Mouse (Mus musculus) intestine, embryonic 14.5 days (tissue): ENCODE data around the gene Rpl36al. TPM values are rescaled to one million over a fixed set of nuclear protein-coding genes. Genes with fewer than 3 reads are reported as not detected.

Experiments used
- ATAC-seq: fragments of 200-750 bp; cut with Nextera tagmentation; replicated peaks from 2 replicates; pipeline ENCODE4 v1.8.0; 2017; ENCODE audit warnings: low read depth, moderate number of reproducible peaks, moderate TSS enrichment, moderate library complexity; ENCODE audit not compliant: low FRiP score, low TSS enrichment
- DNase-seq: peaks from one replicate; pipeline ENCODE4 v3.0.0-alpha.2; 2018; ENCODE audit warnings: low spot score
- H3K27ac ChIP-seq: fragments of 300-500 bp; sonication (generic); 2 replicates; pipeline ENCODE4 v1.5.1; 2014; ENCODE audit warnings: low read depth, mild to moderate bottlenecking, control low read depth
- H3K27me3 ChIP-seq: fragments of 300-500 bp; sonication (generic); replicated peaks from 2 replicates; pipeline ENCODE4 v1.6.1; 2014; ENCODE audit warnings: low read length, control low read depth; ENCODE audit not compliant: control insufficient read depth, insufficient read depth
- H3K36me3 ChIP-seq: fragments of 300-500 bp; sonication (generic); 2 replicates; pipeline ENCODE4 v1.6.1; 2014; ENCODE audit warnings: low read length, control low read depth; ENCODE audit not compliant: control insufficient read depth, insufficient read depth
- H3K4me1 ChIP-seq: fragments of 300-500 bp; sonication (generic); replicated peaks from 2 replicates; pipeline ENCODE4 v1.6.1; 2014; ENCODE audit warnings: low read length, control low read depth, mixed read lengths; ENCODE audit not compliant: control insufficient read depth, insufficient read depth
- H3K4me2 ChIP-seq: fragments of 300-500 bp; sonication (generic); 2 replicates; pipeline ENCODE4 v1.6.1; 2014; ENCODE audit warnings: low read length
- H3K4me3 ChIP-seq: fragments of 300-500 bp; sonication (generic); 2 replicates; pipeline ENCODE4 v1.5.1; 2014; ENCODE audit warnings: low read depth, low read length, control low read depth, mixed read lengths
- H3K9ac ChIP-seq: fragments of 300-500 bp; sonication (generic); 2 replicates; pipeline ENCODE4 v1.6.1; 2014; ENCODE audit warnings: mild to moderate bottlenecking, low read length
- H3K9me3 ChIP-seq: fragments of 300-500 bp; sonication (generic); 2 replicates; pipeline ENCODE4 v1.6.1; 2016; ENCODE audit warnings: low read length, control low read depth; ENCODE audit not compliant: control insufficient read depth
- WGBS: fragments of 180-500 bp; shearing (Covaris S2); extraction: QIAGEN DNeasy Blood & Tissue Kit; methylation state at CpG from one replicate; pipeline ENCODE4 v1.1.7; 2014; 5-methylcytosine and 5-hydroxymethylcytosine counted together
- polyA plus RNA-seq: library from polyadenylated mRNA; unstranded; fragments of >200 nt; fragmentation: Nextera tagmentation; extraction: Ambion mirVana; gene quantifications from 2 replicates; pipeline ENCODE4 v1.2.1, GENCODE M21; 2014

Rpl36al gene
- polyA plus RNA-seq, 1 experiment from 2014 or later, result 785 TPM

GRCm38 (mm10) chr12:69184342-69185295 lies 736 bp upstream of the Rpl36al start:
- peak; percentile 56 for ATAC-seq
- peak; percentile 79 for DNase-seq
- Histone ChIP-seq H3K36me3 (peaks cover 23% of the 10 kb centered on the region), H3K4me2 (peak overlapping the region; percentile 89), H3K4me3 (peak overlapping the region; percentile 88), H3K9ac (peak overlapping the region; percentile 81), H3K9me3 (no peaks in the 10 kb centered on the region), H3K27me3 (no peaks in the 10 kb centered on the region), H3K4me1 (peaks cover 16% of the 10 kb centered on the region), H3K27ac (peak overlapping the region; percentile 83)
- 2% methylated on average over 80 of the region's 86 CpGs for WGBS

DNA sequence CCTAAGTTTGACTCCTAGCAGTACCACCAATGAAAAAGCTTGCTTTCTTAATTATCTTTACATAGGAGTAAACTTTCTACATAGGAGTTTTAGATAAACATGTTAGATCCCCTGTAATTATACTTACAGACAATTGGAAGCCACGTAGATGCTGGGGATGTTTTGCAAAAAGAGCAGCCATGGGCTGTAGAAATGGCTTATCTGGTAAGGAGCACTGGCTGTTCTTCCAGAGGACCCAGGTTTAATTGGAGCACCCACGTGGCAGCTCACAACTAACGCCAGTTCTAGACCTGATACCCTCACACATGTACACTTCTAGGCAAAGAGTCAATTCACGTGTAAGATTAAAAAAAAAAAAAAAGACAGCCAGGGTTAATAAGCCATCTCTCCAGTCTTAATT lies 2.1 kb downstream of the Rpl36al start:
- no peak overlapping the region for H3K4me2 ChIP-seq
- peaks cover 9% of the 10 kb centered on the region for H3K4me1 ChIP-seq
- H3K9ac ChIP-seq, result no peak overlapping the region
- H3K36me3 ChIP-seq, result peaks cover 16% of the 10 kb centered on the region
- no peak overlapping the region for H3K27ac ChIP-seq
- H3K27me3 ChIP-seq, result no peaks in the 10 kb centered on the region
- ATAC-seq (no peak), DNase-seq (no peak)
- H3K9me3 ChIP-seq, result no peaks in the 10 kb centered on the region
- H3K4me3 ChIP-seq, result no peak overlapping the region
- WGBS, result 85% methylated on average over 4 of the region's 4 CpGs

DNA sequence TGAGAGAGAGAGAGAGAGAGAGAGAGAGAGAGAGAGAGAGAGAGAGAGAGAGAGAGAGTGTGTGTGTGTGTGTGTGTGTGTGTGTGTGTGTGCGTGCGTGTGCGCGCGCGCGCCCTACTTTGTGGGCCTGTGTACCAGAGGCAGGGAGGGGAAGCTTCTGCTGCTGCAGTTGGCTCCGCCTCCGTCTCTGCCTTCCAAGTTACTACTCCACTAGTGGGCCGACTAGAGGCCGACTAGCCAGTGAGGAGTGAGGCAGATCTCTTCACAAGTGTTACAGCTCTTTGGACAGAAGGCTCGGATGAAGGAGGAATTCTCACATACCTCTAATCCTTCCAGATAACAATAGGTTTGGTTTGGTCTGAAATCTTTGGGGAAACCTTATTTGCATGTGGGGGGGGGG lies 4.5 kb downstream of the Rpl36al start:
- Histone ChIP-seq H3K36me3 (peaks cover 35% of the 10 kb centered on the region), H3K4me2 (no peak overlapping the region), H3K4me3 (no peak overlapping the region), H3K27ac (no peak overlapping the region), H3K27me3 (no peaks in the 10 kb centered on the region), H3K4me1 (no peaks in the 10 kb centered on the region), H3K9me3 (no peaks in the 10 kb centered on the region), H3K9ac (no peak overlapping the region)
- no peak for ATAC-seq
- 62% methylated on average over 12 of the region's 12 CpGs for WGBS
- no peak for DNase-seq

- Histone ChIP-seq H3K9me3 (no peaks in the 10 kb centered on the region), H3K27ac (no peak overlapping the region), H3K4me2 (no peak overlapping the region), H3K27me3 (no peaks in the 10 kb centered on the region), H3K9ac (no peak overlapping the region), H3K4me3 (no peak overlapping the region), H3K4me1 (no peaks in the 10 kb centered on the region), H3K36me3 (peaks cover 48% of the 10 kb centered on the region)
- DNase-seq (no peak), ATAC-seq (no peak)
- WGBS, result 88% methylated on average over 3 of the region's 3 CpGs
Observed at GRCm38 (mm10) chr12:69177526-69177925, 6.4 kb downstream of the Rpl36al start.

- no peak overlapping the region for H3K4me3 ChIP-seq
- no peaks in the 10 kb centered on the region for H3K4me1 ChIP-seq
- WGBS, result 86% methylated on average over 3 of the region's 3 CpGs
- no peaks in the 10 kb centered on the region for H3K27me3 ChIP-seq
- ATAC-seq (no peak), DNase-seq (no peak)
- no peak overlapping the region for H3K27ac ChIP-seq
- H3K9ac ChIP-seq, result no peak overlapping the region
- peaks cover 38% of the 10 kb centered on the region for H3K36me3 ChIP-seq
- H3K9me3 ChIP-seq, result no peaks in the 10 kb centered on the region
- H3K4me2 ChIP-seq, result no peak overlapping the region
Observed at GRCm38 (mm10) chr12:69175975-69176374, 7.9 kb downstream of the Rpl36al start.

DNA sequence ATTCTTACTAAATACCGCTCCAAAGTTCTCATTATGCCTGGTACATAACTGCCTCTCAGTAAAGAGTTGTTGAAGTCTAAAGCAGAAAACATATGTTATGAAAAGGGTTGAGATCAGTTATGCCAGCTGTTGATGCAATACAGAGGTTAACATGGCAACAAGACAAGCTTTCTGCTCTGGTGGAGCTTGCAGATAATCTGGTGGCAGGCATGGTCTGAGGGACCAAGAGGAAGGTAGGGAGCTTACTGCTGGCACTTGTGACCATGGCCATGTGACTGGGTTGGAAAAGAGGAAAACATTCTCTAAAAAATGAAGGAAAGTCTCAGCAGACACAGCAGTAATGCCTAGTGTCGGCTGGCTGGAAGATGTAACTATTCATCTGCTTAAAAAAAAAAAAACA lies 12.6 kb downstream of the Rpl36al start:
- H3K27me3 ChIP-seq, result no peaks in the 10 kb centered on the region
- H3K36me3 ChIP-seq, result peaks cover 27% of the 10 kb centered on the region
- H3K9me3 ChIP-seq, result no peaks in the 10 kb centered on the region
- H3K9ac ChIP-seq, result no peak overlapping the region
- H3K4me3 ChIP-seq, result no peak overlapping the region
- ATAC-seq, result no peak
- peaks cover 12% of the 10 kb centered on the region for H3K4me1 ChIP-seq
- DNase-seq, result no peak
- 90% methylated on average over 2 of the region's 2 CpGs for WGBS
- H3K4me2 ChIP-seq, result no peak overlapping the region
- no peak overlapping the region for H3K27ac ChIP-seq

GRCm38 (mm10) chr12:69168461-69169106 lies 15.3 kb downstream of the Rpl36al start, which contains the start of gene Lrr1:
Gene Lrr1, plus strand, starts transcription at chr12:69168814.
- DNase-seq (peak; percentile 98), ATAC-seq (peak; percentile 91)
- peak within 1 kb of the TSS; percentile 66 for H3K9ac ChIP-seq
- no peaks in the 10 kb centered on the region for H3K9me3 ChIP-seq
- H3K27me3 ChIP-seq, result no peaks in the 10 kb centered on the region
- H3K4me3 ChIP-seq, result peak within 1 kb of the TSS; percentile 74
- WGBS, result under 1% methylated on average over 40 of the region's 40 CpGs
- H3K4me1 ChIP-seq, result peaks cover 12% of the 10 kb centered on the region
- H3K4me2 ChIP-seq, result peak within 1 kb of the TSS; percentile 88
- H3K27ac ChIP-seq, result peak within 1 kb of the TSS; percentile 65; the same call in 1 of the 2 replicates
- H3K36me3 ChIP-seq, result peaks cover 7% of the 10 kb centered on the region; the same call in 1 of the 2 replicates

GRCm38 (mm10) chr12:69167656-69168460 lies 16.0 kb downstream of the Rpl36al start:
- Histone ChIP-seq H3K4me1 (peaks cover 12% of the 10 kb centered on the region), H3K36me3 (no peaks in the 10 kb centered on the region), H3K27me3 (no peaks in the 10 kb centered on the region), H3K4me2 (peak overlapping the region; percentile 88), H3K4me3 (peak overlapping the region; percentile 74), H3K9ac (peak overlapping the region; percentile 66), H3K9me3 (no peaks in the 10 kb centered on the region), H3K27ac (no peak overlapping the region; the same call in 1 of the 2 replicates)
- 7% methylated on average over 18 of the region's 18 CpGs for WGBS
- ATAC-seq (peak; percentile 20; the same call in 1 of the 2 replicates), DNase-seq (no peak)
